Mouse (Mus musculus) small intestine, adult 2 months (tissue): ENCODE measurements at regions not wholly inside any gene's neighbourhood (a gene's known extent, or its start where the extent isn't known, plus 50 kb on each side); places are given as distances from the start of the nearest gene placed in this dataset.

ENCODE experiments used
- CTCF ChIP-seq: fragments of 200-500 bp; IDR thresholded peaks from 2 replicates; pipeline ENCODE4 v1.5.1; 2012; ENCODE audit warnings: low read depth, mild to moderate bottlenecking, control low read depth, inconsistent platforms, low read length, moderate library complexity, mixed read lengths; ENCODE audit not compliant: insufficient replicate concordance, insufficient read length; ENCODE audit errors: extremely low read depth
- POLR2A ChIP-seq: fragments of 200-500 bp; IDR thresholded peaks from 2 replicates; pipeline ENCODE4 v1.6.1; 2012; ENCODE audit warnings: low read depth, mild to moderate bottlenecking, control low read depth, inconsistent platforms, low read length, moderate library complexity

DNA sequence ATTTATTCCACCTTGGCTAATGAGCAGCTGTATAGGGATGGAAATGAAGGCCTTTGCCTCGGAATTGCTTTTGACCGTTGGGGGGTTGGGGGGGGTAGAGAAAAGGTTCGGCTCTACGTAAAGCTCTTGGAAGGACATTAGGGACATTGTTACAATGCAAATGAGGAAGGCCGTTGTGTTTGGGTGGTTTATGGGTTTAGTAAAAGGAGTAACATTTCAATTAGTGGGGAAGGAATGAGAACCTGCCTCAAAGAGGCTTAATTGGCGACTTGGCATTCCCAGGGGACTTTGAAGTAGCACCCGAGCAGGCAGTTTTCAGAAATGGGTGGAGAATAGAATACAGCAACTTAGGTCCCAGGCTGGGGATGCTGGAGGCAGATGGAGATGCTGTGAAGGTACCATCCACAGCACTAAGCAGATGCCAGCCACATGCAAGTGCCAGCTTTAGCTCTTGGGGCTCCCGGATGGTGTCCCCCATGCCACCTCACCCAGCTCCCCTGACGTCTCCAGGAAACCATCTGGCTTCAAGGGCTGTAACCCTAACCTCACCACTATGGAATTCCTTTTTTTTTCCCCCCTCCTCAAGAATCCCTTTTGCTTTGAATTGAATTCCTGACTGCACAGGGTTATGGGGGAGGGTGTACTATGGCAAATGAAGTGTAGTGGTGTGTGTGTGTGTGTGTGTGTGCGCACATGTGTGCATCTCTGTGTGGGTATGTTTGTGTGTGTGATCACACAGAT, 180.8 kb upstream of the Hes1 start:
- TF ChIP-seq CTCF = no peak
- TF ChIP-seq POLR2A = no peak
